Comparison of ENCODE assay signal across 18 mouse cellular contexts in genomic region chr11:79015660-79016215, GRCm38 (mm10). TPM values are rescaled to one million over a fixed set of nuclear protein-coding genes. Genes with fewer than 3 reads are reported as not detected.
DNase-seq lines count a peak whose midpoint lies in the region; ATAC-seq and TF ChIP-seq lines count a peak whose summit lies in the region.
"Had no signal": no experiment of that assay in that cellular context is flagged by ENCODE, and none has a peak within 500 bp of the region (broad histone marks: within the 10 kb centered on the region; RNA-seq: fewer than 3 reads in every experiment).

No protein-coding gene starts in this region.

- H3K4me2 ChIP-seq in heart, embryonic 11.5 days: no peak overlapping the region
- H3K4me2 ChIP-seq: heart, embryonic 13.5 days; lung, embryonic 14.5 days; neural tube, embryonic 15.5 days had no signal

- no peak for TF ChIP-seq CTCF in testis, adult 2 months (IDR thresholded peaks at IDR 0.05; ENCODE audit: control insufficient read depth, insufficient read depth, insufficient replicate concordance, low read depth, low read length)

- no peak for ATAC-seq in heart, embryonic 11.5 days (replicated peaks; ENCODE audit: insufficient number of reproducible peaks, low FRiP score, low TSS enrichment)

- no peak overlapping the region for H3K9ac ChIP-seq in heart, embryonic 11.5 days (ENCODE audit: low read depth, low read length)
- H3K9ac ChIP-seq: neural tube, embryonic 15.5 days had no signal

- no peak overlapping the region for H3K27ac ChIP-seq in testis, adult 2 months (ENCODE audit: control insufficient read depth, insufficient read depth, low read depth, low read length)
- H3K27ac ChIP-seq in heart, embryonic 11.5 days (ENCODE audit: low read depth, low read length): no peak overlapping the region
- H3K27ac ChIP-seq: heart, embryonic 13.5 days; neural tube, embryonic 15.5 days; stomach, postnatal 0 days had no signal

- peak overlapping the region; percentile 73 for H3K4me3 ChIP-seq in testis, adult 2 months (ENCODE audit: control insufficient read depth, low read depth, low read length)
- H3K4me3 ChIP-seq in heart, embryonic 11.5 days (ENCODE audit: low read depth, low read length): no peak overlapping the region
- H3K4me3 ChIP-seq: heart, embryonic 13.5 days; myocyte; neural tube, embryonic 15.5 days had no signal

- peak; percentile 6 for DNase-seq in gastrocnemius, postnatal 25 days
- DNase-seq in gastrocnemius, adult 8-10 months (ENCODE audit: low spot score in 2 of 2): no peak
- no peak for DNase-seq in testis, postnatal 14 days (ENCODE audit: low spot score)
- peak; percentile 82 for DNase-seq in R1 (ENCODE audit: low read depth, low spot score)
- DNase-seq in thymus, postnatal 36 days: peak; percentile 27 to 53
- DNase-seq in yolk sac, embryonic 10.5 days (ENCODE audit: low spot score): no peak
- DNase-seq: cerebellum, adult 11-12 months; cerebellum, postnatal 36 days; layer of hippocampus, postnatal 36 days; lung, embryonic 14.5 days; midbrain, embryonic 14.5 days; right cerebral cortex, postnatal 25 days had no signal

- no peaks in the 10 kb centered on the region for H3K9me3 ChIP-seq in heart, embryonic 11.5 days (replicated peaks; ENCODE audit: control insufficient read depth, low read length)
- H3K9me3 ChIP-seq: heart, embryonic 13.5 days; neural tube, embryonic 15.5 days had no signal

- H3K36me3 ChIP-seq in testis, adult 2 months (ENCODE audit: control insufficient read depth, insufficient read depth, low read length): no peaks in the 10 kb centered on the region
- H3K36me3 ChIP-seq in heart, embryonic 11.5 days (ENCODE audit: control insufficient read depth, insufficient read depth, low read length): 0 out of 2 replicates have a peak, but pooled peaks cover 2% of the 10 kb centered on the region

- no peak for TF ChIP-seq POLR2A in testis, adult 2 months (IDR thresholded peaks at IDR 0.05; ENCODE audit: control insufficient read depth, low read depth, low read length)

- peaks cover 4% of the 10 kb centered on the region; the same call in 1 of the 2 replicates for H3K4me1 ChIP-seq in testis, adult 2 months (ENCODE audit: control insufficient read depth, insufficient read depth, low read length)
- H3K4me1 ChIP-seq in heart, embryonic 11.5 days (ENCODE audit: control insufficient read depth, insufficient read depth, low read length): peaks cover 18% of the 10 kb centered on the region

- H3K27me3 ChIP-seq in testis, adult 2 months (ENCODE audit: control insufficient read depth, insufficient read depth, low read length): no peaks in the 10 kb centered on the region
- H3K27me3 ChIP-seq in heart, embryonic 11.5 days (ENCODE audit: control insufficient read depth, insufficient read depth, low read length): no peaks in the 10 kb centered on the region
- H3K27me3 ChIP-seq: heart, embryonic 13.5 days; neural tube, embryonic 15.5 days had no signal

- 91% methylated on average over 24 of the region's 24 CpGs for WGBS in heart, embryonic 11.5 days (ENCODE audit: insufficient replicate concordance)

RNA-seq across cellular contexts. Expression of gene Lgals9, which starts 31.0 kb away (rescaled TPM):
- 1 to 10 TPM; 9.7 to 9.8 TPM for total RNA-seq in gastrocnemius, postnatal 25 days (2021)
- total RNA-seq in gastrocnemius, adult 8-10 months (2022): 1 to 10 TPM; 3.2 to 6.8 (median 5.2) TPM
- 4.7 and 6.3 TPM in 2 replicates for polyA plus RNA-seq in testis, adult 2 months (2012; rRNA removed)
- polyA plus RNA-seq in heart, embryonic 11.5 days (2014; fragmentation: Nextera tagmentation; extraction: Ambion mirVana): 41.9 and 44.6 TPM in 2 replicates

Comparison
In these comparisons a context has a peak if more than half of its experiments do, and no peak if none do; other contexts are left out.
1. DNase-seq: peak in gastrocnemius, postnatal 25 days (single experiment), R1 (single experiment) and thymus, postnatal 36 days (2 of 2); none in gastrocnemius, adult 8-10 months (0 of 2), testis, postnatal 14 days (single experiment) and yolk sac, embryonic 10.5 days (single experiment).